Comparison of ENCODE assay signal across 13 mouse cellular contexts in genomic region chr2:103583316-103583715, GRCm38 (mm10). TPM values are rescaled to one million over a fixed set of nuclear protein-coding genes. Genes with fewer than 3 reads are reported as not detected.
A peak's percentile ranks its signal among the peaks of the same experiment; 100 is the strongest.
DNase-seq lines count a peak whose midpoint lies in the region; ATAC-seq and TF ChIP-seq lines count a peak whose summit lies in the region.
"Had no signal": no experiment of that assay in that cellular context is flagged by ENCODE, and none has a peak within 500 bp of the region (broad histone marks: within the 10 kb centered on the region; RNA-seq: fewer than 3 reads in every experiment).

No protein-coding gene starts in this region.

- H3K4me1 ChIP-seq in heart, embryonic 15.5 days (replicated peaks), result peaks cover 81% of the 10 kb centered on the region

- intact Hi-C loops in left cerebral cortex, postnatal 25 days (cut with DNase I), result no loop called here
- intact Hi-C loops in gastrocnemius, postnatal 14 days (cut with DNase I; ENCODE audit: low total_unique reads), result no loop called here

- H3K9me3 ChIP-seq in heart, embryonic 15.5 days (replicated peaks), result no peaks in the 10 kb centered on the region

- 30% methylated on average over 3 of the region's 3 CpGs for WGBS in heart, embryonic 15.5 days

- no peak for TF ChIP-seq POLR2A in myocyte (IDR thresholded peaks at IDR 0.05; ENCODE audit: insufficient read length, low read depth)

- H3K27me3 ChIP-seq in heart, embryonic 15.5 days, result no peaks in the 10 kb centered on the region
- H3K27me3 ChIP-seq in myocyte (ENCODE audit: control insufficient read depth, insufficient read depth, insufficient read length), result no peaks in the 10 kb centered on the region
- H3K27me3 ChIP-seq: Patski had no signal

- H3K27ac ChIP-seq in heart, embryonic 15.5 days, result peak overlapping the region; percentile 39

- H3K79me2 ChIP-seq in myocyte (ENCODE audit: control insufficient read depth, insufficient read depth), result peaks cover 23% of the 10 kb centered on the region

- no peak for DNase-seq in heart, adult 9 months (ENCODE audit: low spot score in 2 of 2)
- peak; percentile 24 for DNase-seq in Muller cell, postnatal 12 days (ENCODE audit: inconsistent ontology term)
- no peak for DNase-seq in left cerebral cortex, postnatal 25 days (ENCODE audit: low spot score in 2 of 2)
- DNase-seq in gastrocnemius, postnatal 14 days, result no peak
- DNase-seq: cerebellum, adult 11 months; layer of hippocampus, adult 9-11 months; right cerebral cortex, postnatal 25 days had no signal

- H3ac ChIP-seq in myocyte (ENCODE audit: control insufficient read depth, insufficient read length), result no peak overlapping the region

- no peak overlapping the region for H3K4me3 ChIP-seq in heart, embryonic 15.5 days
- H3K4me3 ChIP-seq in myocyte, result no peak overlapping the region

- H3K36me3 ChIP-seq in heart, embryonic 15.5 days, result no peaks in the 10 kb centered on the region
- H3K36me3 ChIP-seq in myocyte (ENCODE audit: control insufficient read depth, insufficient read depth), result no peaks in the 10 kb centered on the region

- no peak overlapping the region for H3K9ac ChIP-seq in heart, embryonic 15.5 days
- H3K9ac ChIP-seq: liver, embryonic 14.5 days had no signal

- ATAC-seq in heart, embryonic 15.5 days (replicated peaks; ENCODE audit: insufficient number of reproducible peaks, insufficient read depth, low FRiP score, low read depth), result no peak
- ATAC-seq in inflammation-experienced regulatory T-cells, adult 6 months, result peak; percentile 77
- ATAC-seq: intestine, postnatal 0 days; Patski had no signal

- H3K4me2 ChIP-seq in heart, embryonic 15.5 days, result no peak overlapping the region
- peak overlapping the region; percentile 60 for H3K4me2 ChIP-seq in myocyte (ENCODE audit: low read depth)

TF ChIP-seq in myocyte, 11 proteins besides CTCF, POLR2A, EP300 and RAD21:
- TF ChIP-seq CEBPB (IDR thresholded peaks at IDR 0.05; ENCODE audit: insufficient read depth, poor library complexity, severe bottlenecking) (peak; percentile 95), POLR2AphosphoS2 (IDR thresholded peaks at IDR 0.05; ENCODE audit: insufficient read length, low read depth) (no peak)

RNA-seq across cellular contexts. Expression of gene Abtb2, which starts 17.2 kb away (rescaled TPM):
- 20.2 and 21.4 TPM in 2 replicates for polyA plus RNA-seq in heart, embryonic 15.5 days (2015; fragmentation: Nextera tagmentation; extraction: Ambion mirVana)
- polyA plus RNA-seq in inflammation-experienced regulatory T-cells, adult 6 months (2017; shearing (Covaris generic)), result 10 to 100 TPM in 2 of 3 experiments, 1 to 10 TPM in 1; 7.6 to 11.6 (median 10.8) TPM
- polyA plus RNA-seq in myocyte (2012; fragmentation: generic; extraction: Trizol), result 16.1 TPM
- total RNA-seq in left cerebral cortex, postnatal 25 days (2021), result 10 to 100 TPM in 1 of 2 experiments, 1 to 10 TPM in 1; 9.8 to 11.4 TPM
- 1 to 10 TPM; 4.9 to 6.8 TPM for total RNA-seq in gastrocnemius, postnatal 14 days (2021)
